Mouse (Mus musculus) layer of hippocampus, adult 9-11 months (tissue): ENCODE results near the gene Nek9.

Experiments
- DNase-seq: peaks from one replicate; pipeline ENCODE4 v3.0.0; 2022

Nek9 gene

DNA sequence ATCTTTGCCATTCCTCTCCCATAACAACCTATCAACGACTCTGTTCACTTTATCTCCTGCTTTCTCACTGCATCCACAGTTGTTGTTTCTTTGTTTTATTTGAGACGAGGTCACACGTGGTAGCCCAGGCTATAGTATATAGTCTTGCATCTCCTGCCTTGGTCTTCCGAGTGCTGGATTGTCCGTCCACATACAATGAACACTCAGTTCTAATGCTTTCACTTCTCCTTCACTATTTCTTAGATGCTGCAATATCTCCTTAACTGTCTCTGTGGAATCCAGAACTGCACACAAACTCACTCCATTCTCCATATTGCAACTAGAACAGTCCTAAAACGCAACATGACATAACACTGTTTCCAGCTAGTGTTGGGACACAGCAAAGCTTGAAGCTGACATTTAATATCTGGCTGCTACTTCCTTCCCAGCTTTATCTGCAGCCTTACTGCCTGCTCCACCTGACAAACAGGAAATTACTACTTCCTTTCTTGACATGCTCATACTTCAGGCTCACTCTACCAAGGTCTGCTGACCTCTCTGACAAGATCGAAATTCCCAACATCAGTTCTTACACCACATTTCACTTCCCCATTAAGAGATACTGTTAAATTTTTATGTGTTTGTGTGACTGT, 82.0 kb downstream of the Nek9 start:
- no peak for DNase-seq

GRCm38 (mm10) chr12:85256074-85256751, 82.9 kb downstream of the Nek9 start:
- DNase-seq: no peak

DNA sequence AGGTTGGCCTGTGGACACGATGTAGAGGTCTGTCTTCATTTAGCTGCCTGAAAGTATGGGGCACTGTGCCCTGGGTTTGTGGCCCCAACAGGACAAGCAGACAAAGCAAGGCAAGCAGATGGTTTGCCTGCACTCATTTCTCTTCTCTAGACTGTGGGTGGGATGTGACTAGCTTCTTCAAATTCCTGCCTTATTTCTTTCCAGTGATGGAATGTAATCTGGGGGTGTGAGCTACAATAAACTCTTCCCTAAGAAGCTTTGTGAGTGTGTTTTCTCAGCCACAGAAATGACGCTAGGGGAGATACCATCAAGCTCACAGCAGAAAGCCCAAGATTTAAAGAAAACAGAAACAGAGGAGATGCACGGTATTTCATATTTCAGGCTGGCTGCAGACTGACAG, 87.1 kb downstream of the Nek9 start:
- DNase-seq: no peak
